Mouse (Mus musculus): ENCODE measurements at regions not wholly inside any gene's neighbourhood (a gene's known extent, or its start where the extent isn't known, plus 50 kb on each side); places are given as distances from the start of the nearest gene placed in this dataset.
A peak's percentile ranks its signal among the peaks of the same experiment; 100 is the strongest.

DNA sequence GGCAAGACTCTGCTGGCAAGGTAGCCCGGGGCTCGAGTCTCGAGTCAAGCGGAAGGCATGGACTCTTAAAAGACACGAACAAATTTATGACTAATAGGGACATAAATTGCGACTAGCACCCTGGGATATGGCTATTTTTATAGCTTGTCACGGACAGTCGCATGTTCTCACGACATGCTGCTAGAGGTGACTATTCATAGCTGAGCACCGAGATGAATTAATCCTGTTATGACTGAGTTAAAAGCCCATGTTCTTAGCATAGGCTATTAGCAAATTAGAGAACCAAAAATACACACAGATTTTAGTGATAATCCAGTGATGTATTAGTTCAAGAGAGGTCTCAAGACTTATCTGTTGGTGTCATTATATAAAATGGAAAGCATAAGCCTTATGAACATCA lies 539.2 kb downstream of the Gm19410 start:
- ATAC-seq (ENCODE audit: low TSS enrichment) = no peak

- ATAC-seq (ENCODE audit: low TSS enrichment) = peak; percentile 87
Measured at GRCm38 (mm10) chr8:36306336-36306735, 540.7 kb downstream of the Gm19410 start.

- peak; percentile 28; the same call in 1 of the 2 replicates for ATAC-seq (ENCODE audit: low TSS enrichment)
Measured at GRCm38 (mm10) chr8:36307496-36307895, 541.9 kb downstream of the Gm19410 start.

- no peak for ATAC-seq (ENCODE audit: low TSS enrichment)
Measured at GRCm38 (mm10) chr8:36308056-36308455, 542.5 kb downstream of the Gm19410 start.

- no peak for ATAC-seq (ENCODE audit: low TSS enrichment)
Measured at GRCm38 (mm10) chr8:36309326-36309725, 543.7 kb downstream of the Gm19410 start.

DNA sequence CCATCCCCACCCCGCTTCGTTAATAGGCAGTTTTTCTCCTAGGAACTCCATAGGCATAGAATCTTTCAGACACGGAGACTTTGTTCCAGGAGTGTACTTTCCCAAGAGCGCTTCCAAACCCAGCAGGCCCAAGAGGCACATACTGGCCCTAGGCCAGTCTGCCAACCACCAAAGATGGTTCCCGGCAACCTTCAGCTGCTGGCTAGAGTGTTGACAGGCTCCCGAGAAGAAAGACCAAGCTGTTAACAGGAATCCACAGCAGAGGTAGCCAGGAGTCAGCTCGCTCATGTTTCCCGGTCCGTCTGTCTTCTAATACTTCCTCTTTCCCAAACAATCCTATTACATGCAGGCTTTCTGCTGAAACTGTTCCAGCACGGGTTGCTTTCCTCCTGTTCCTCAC lies 544.4 kb downstream of the Gm19410 start:
- ATAC-seq (ENCODE audit: low TSS enrichment) = no peak

GRCm38 (mm10) chr8:36311734-36312133 lies 546.1 kb downstream of the Gm19410 start:
- ATAC-seq (ENCODE audit: low TSS enrichment) = no peak

DNA sequence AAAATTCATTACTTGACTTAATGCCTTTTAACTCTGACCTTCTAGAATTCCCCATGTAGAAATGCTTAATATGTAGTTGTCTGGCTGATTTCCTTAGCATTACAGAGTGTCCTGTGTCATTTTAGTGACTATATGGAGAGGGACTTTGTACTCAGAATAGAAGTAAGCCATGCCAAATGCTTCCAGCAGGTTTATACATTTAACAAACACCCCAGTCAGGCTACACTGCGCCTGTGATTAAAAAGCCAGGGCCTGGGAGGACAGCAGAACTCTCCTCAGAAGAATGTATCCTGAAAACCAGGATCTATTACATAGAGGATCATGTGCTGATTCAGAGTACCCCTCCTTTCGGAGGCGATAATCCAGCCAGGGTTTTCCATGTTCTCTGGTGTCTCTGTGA lies 547.4 kb downstream of the Gm19410 start:
- ATAC-seq (ENCODE audit: low TSS enrichment) = no peak

DNA sequence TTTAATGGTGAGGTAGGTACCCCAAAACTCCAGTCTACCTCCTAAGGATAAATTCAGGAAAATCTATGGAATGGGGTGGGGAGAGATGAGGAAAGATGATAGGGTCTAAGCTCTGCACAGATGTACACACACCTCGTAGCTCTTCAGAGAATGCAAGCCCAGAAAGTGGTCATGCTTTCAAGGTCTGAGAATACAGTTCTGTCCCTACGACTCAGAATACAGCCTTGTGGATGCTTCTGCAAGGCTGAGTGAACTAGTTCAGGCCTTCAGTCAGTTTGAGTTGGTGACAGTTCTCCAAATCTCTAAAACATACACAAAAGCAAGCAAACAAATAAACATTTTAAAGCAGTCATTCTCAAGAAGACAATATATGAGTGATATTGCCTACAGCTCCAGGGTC lies 552.8 kb downstream of the Gm19410 start:
- ATAC-seq (ENCODE audit: low TSS enrichment) = no peak

DNA sequence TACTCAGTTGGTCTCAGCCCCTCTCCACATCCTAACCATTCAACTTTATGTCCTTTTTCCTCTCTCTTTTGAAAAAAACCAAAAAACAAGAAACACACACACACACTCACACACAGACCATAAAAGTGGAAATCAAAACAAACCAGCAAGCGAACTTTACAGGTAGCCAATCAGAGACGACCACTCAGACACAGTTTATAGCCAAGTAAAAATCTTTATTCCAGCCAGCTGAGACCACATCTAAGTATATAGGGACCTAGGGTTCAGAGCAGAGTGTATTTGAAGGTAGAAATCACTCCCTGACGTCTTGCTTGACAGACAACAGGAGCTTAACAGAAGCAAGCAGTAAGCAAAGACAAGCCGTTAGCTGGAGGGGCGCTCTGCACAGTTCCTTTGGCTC lies 553.3 kb downstream of the Gm19410 start:
- ATAC-seq (ENCODE audit: low TSS enrichment) = no peak

GRCm38 (mm10) chr8:36319314-36319959 lies 553.8 kb downstream of the Gm19410 start:
- no peak for ATAC-seq (ENCODE audit: low TSS enrichment)

DNA sequence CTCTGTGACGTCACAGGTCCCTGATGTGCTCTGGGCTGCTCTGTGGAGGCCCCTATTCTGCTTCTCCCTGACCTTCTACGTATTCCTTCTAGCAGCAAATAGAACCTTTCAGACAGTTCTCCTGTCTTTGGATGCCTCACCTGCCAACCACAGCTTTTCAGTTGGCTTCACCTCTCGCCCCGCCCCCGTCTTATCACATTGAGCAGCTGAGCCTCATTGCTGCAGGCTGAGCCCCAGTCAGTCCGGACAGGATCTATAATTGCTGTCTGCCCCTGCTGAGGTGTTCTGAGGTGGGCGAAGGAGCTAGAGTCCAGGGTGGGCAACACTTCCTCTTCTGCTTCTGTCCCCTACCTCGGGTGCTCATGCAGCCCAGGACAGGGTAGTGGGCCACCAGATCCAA lies 556.5 kb downstream of the Gm19410 start:
- no peak for ATAC-seq (ENCODE audit: low TSS enrichment)

GRCm38 (mm10) chr8:36322578-36322977 lies 557.0 kb downstream of the Gm19410 start:
- ATAC-seq (ENCODE audit: low TSS enrichment) = no peak

- no peak for ATAC-seq (ENCODE audit: low TSS enrichment)
Measured at GRCm38 (mm10) chr8:36338628-36339027, 573.0 kb downstream of the Gm19410 start.

GRCm38 (mm10) chr8:36339449-36339848 lies 573.9 kb downstream of the Gm19410 start:
- no peak for ATAC-seq (ENCODE audit: low TSS enrichment)

DNA sequence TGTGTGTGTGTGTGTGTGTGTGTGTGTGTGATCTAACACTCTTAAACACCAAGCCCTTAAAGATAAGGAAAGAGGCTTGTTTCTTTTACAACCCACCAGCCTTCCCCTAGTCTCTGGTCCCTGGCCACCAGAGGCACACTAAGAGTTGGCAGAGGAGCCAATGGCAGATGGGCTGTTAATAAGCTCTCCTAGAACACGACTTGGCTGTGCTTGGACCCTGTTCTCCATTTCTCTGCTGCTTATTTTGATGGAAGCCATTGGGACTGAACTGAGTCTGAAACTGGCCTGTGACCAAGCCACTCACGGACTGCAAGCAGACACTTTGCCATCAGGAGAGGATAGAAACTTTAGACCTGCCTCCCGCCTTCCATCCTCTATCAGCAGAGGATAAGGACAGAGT lies 574.9 kb downstream of the Gm19410 start:
- no peak for ATAC-seq (ENCODE audit: low TSS enrichment)

GRCm38 (mm10) chr8:36341965-36342364 lies 576.4 kb downstream of the Gm19410 start:
- ATAC-seq (ENCODE audit: low TSS enrichment) = no peak

- no peak for ATAC-seq (ENCODE audit: low TSS enrichment)
Measured at GRCm38 (mm10) chr8:36342650-36343049, 577.1 kb downstream of the Gm19410 start.

DNA sequence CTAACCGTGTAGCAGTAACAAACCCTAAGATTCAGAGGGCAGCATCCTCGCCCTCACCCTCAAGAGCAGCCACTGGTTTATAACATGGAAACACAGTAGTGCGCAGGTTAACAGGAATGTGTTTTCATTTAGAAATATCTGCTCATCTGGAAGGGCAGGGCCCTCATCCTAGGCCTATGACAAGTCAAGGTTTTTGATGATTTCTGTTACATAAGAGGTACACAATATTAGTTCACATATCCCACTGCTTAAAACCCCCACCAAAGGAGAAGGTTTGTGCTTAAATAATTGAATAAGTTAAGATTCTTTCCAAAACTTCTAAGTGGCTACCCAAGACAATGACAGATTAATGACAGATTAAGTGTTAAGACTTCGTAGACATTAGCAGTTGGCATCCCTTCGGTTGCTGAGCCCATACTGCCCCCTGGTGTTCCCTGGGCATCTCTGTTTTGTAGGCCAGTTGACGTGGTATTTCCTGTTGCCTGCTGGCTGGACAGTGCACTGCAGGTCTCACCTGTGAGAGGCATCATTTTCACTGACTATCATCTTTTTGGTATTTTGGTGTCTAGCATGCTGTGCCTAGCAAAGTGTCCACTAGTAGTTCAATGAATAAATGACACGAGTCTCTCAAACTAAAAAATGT lies 581.2 kb downstream of the Gm19410 start:
- ATAC-seq (ENCODE audit: low TSS enrichment) = peak; percentile 78

DNA sequence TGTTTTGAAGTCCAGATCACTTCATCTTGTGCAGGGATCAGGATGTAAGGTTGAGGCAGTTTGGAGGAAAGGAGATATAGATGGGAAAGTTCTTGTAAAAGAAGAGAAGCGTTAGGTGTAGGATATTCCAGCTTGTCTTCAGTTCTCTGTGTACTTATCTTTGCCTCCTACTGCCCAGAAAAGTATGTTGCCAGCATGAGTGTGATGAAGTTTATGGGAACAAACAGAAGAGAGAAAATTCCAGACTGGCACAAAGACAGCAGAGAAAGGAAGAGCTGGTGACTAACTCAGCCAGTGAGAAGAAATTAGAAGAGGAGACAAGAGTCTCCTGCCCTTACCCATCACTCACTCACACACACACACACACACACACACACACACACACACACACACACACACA lies 582.5 kb downstream of the Gm19410 start:
- peak; percentile 89 for ATAC-seq (ENCODE audit: low TSS enrichment)

GRCm38 (mm10) chr8:36354926-36355325 lies 589.3 kb downstream of the Gm19410 start:
- no peak for ATAC-seq (ENCODE audit: low TSS enrichment)

DNA sequence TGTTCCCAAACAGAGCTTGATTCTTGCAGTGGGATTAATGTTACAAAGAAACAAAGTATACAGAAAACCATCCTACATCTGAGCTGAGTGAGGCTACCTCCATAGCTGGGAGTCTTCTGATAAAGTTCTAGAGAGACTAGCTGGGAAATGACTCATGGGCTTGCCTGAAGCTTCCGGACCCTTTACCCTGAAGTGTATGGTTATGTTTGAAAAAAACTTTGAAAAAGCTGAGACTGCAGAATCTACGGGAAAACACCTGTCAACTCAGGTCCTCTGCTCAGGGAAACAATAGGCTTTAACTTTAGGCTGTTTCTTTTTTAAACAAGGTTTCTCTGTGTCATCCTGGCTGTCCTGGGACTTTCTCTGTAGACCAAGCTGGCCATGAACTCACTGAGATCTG lies 593.4 kb downstream of the Gm19410 start:
- ATAC-seq (ENCODE audit: low TSS enrichment) = no peak

GRCm38 (mm10) chr8:36361255-36361654 lies 595.7 kb downstream of the Gm19410 start:
- ATAC-seq (ENCODE audit: low TSS enrichment) = peak; percentile 89

DNA sequence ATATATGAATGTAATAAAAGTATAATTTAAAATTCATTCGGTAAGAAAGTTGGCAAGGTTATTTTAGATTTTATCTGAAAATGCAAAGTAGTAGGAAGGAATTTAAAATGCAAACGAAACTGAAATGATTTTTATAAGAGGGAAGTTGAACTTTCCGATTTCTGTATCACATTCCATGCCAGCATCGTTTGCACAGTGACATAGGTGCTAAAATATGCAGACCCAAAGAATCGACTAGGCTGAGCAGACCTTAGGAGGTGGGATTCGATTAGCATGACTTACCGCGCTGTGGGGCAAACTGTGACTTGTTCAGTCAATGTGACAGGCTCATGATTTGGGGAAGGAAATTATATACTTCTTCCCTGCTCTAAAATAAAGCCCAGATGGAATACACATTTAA lies 596.2 kb downstream of the Gm19410 start:
- ATAC-seq (ENCODE audit: low TSS enrichment) = no peak

Data from frontal cortex, adult (tissue).